Mouse (Mus musculus): ENCODE data around the gene Tnfrsf18. TPM values are rescaled to one million over a fixed set of nuclear protein-coding genes. Genes with fewer than 3 reads are reported as not detected.
A peak's percentile ranks its signal among the peaks of the same experiment; 100 is the strongest.

The Tnfrsf18 gene
- total RNA-seq, 2 experiments from 2014 or later = 0.56 TPM; not detected in 1

GRCm38 (mm10) chr4:156031593-156032391 is 5.8 kb downstream of the Tnfrsf18 start:
- DNase-seq = peak; percentile 76 to 80
- intact Hi-C loops (cut with DNase I) = loop anchor here (2.0 to 5.0 kb wide), 3 partner anchors 39 to 81 kb away; partner anchors contain the start of genes B3galt6, C1qtnf12 and Sdf4

DNA sequence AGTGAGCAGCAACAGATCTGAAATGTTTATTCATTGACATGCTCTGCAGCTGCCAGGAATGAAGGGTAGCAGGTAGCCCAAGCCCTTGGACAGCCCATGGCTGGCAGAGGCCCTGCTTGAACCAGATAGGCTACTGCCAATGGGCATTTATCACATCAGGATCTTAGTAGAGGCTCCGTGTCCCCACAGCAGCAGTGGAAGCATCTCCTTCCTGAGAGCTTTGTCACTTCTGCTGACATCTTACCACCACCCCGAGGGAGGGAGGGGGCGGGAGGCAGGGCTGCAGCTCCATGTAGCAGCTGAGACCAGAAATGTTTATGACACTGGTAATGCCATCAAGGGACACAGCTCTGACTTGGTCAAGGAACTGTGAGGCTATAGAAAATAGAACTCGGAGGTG is 6.9 kb downstream of the Tnfrsf18 start:
- intact Hi-C loops (cut with DNase I) = loop anchor here (2.0 to 5.0 kb wide), 3 partner anchors 40 to 79 kb away; partner anchors contain the start of genes B3galt6, C1qtnf12 and Sdf4
- no peak for DNase-seq

- intact Hi-C loops (cut with DNase I) = loop anchor here (2.0 to 5.0 kb wide), 3 partner anchors 41 to 79 kb away; partner anchors contain the start of genes B3galt6, C1qtnf12 and Sdf4
- DNase-seq = peak; percentile 46 to 69
Observed at GRCm38 (mm10) chr4:156033476-156034119, 7.6 kb downstream of the Tnfrsf18 start.

DNA sequence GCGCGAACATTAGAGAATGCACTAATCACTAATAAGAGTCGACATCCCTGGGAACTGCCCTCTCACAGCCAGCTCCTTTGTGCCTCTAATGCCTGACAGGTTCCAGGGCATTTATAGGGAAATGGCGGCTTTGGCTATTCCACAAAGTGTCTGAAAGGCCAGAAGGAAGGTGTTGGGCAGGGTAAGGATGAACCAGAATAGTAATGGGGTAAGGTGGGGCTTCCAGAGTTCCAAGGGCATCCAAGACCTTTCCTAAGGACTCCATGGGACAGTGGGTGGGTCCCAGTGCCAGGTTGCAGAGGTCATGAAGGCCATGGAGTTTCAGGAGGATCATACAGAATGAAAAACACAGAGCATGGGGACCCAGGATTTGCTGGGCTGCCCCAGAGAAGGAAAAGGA is 8.3 kb downstream of the Tnfrsf18 start:
- no peak for DNase-seq

DNA sequence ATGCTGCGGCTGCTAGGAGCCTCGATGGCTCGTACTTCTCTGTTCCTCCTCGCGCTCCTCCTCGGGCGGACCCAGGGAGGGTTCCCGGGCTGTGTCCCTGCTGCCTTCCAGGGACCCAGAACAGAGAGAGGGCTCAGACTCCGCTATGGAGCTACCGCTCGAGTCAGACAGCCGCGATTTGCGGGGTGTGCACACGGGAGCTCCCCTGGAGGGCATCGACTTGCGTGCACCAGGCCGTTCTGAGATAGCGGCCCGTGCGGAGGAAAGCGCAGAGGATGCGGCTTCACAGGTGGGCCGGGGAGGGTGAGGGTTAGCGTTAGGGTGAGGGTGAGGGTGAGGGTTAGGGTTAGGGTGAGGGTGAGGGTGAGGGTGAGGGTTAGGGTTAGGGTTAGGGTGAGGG is 8.9 kb downstream of the Tnfrsf18 start:
- intact Hi-C loops (cut with DNase I) = loop anchor here (5.0 kb wide), 2 partner anchors 73 to 77 kb away; partner anchors contain the start of gene C1qtnf12
- no peak for DNase-seq

More for the DNA sequence above, 8.3 kb downstream of the Tnfrsf18 start:
- intact Hi-C loops (cut with DNase I) = loop anchor here (5.0 kb wide), 2 partner anchors 72 to 78 kb away; partner anchors contain the start of gene C1qtnf12

DNA sequence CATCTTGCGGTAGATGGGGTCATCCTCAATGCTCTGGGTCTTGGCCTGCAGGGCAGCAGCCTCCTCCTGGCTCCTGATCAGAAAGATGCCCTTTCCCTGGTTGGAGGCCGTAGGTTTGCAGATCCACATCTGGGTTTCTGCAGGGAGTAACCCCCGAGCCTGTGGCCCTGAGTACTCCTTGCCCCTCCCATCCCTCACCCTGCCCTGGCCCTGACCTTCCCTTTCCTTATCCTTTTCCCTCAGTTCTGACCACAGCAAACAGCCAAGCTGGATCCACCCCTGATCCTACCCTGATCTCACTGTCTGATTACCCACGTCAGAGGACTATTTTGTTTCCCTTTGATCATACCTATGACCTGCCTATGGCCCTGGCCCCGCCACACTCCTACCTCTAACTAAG is 18.8 kb downstream of the Tnfrsf18 start:
- intact Hi-C loops (cut with DNase I) = no loop called here
- no peak for DNase-seq

GRCm38 (mm10) chr4:156049779-156050178 is 23.8 kb downstream of the Tnfrsf18 start:
- DNase-seq = no peak
- intact Hi-C loops (cut with DNase I) = no loop called here

- peak in 1 of 2 experiments; percentile 18 for DNase-seq
- intact Hi-C loops (cut with DNase I) = no loop called here
Observed at GRCm38 (mm10) chr4:156050391-156050980, 24.5 kb downstream of the Tnfrsf18 start.

DNA sequence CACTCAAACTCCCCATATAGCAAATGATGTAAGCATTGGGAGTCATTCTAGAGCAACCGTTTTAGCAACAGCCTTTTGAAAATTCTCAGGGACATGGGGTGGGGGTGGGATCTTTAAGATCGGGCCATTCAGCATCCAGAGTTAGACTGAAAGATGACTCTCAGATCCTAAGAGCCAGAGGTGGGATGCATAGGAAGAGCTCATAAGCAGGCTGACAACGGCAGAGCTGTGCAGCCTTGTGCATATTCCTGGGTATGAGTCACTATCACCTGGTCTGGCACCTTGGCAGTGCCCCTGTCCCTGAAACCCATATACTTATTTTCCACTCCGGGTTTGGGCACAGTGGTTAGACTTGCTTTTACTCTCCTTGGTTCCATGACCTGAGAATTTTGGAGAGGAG is 27.1 kb downstream of the Tnfrsf18 start:
- intact Hi-C loops (cut with DNase I) = no loop called here
- DNase-seq = no peak

DNA sequence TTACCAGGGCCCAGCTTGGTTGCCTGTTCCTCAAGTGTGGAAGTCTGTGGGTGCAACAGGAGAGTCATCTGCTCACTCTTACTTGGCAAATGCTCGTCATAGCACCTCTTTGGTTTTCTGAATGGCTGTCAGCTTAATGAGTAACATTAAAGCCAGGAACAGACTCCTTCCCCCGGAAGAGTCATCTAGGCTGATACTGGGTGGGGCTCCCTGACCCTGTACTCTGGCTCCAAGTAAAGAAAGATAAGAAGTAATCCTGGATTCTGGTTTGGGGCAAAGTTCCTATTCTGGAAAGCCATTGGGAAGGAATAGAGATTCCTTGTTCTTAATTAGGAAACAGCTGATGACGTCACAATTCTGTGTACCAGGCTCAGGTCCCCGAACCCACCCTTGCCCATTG is 28.2 kb downstream of the Tnfrsf18 start:
- intact Hi-C loops (cut with DNase I) = no loop called here
- no peak for DNase-seq

DNA sequence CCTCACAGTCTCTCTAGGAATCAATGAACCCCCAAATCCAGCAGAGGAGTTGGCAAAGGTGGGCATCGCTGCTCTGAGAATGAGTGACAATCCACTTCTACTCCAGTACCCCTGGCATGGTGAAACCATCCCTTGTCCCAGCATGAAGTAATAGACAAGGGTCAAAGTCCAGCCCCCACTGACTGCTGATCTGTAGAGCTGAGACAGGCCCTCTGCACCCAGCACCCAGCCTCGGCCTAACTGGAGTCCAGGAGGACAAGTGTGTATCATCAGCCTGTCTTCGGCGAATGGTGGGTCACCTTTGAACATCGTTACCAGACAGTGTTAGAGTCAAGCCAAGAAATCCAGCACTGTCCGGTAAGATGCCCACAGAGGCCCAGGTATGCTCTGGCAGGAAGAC is 28.6 kb downstream of the Tnfrsf18 start:
- DNase-seq = no peak
- intact Hi-C loops (cut with DNase I) = no loop called here

DNA sequence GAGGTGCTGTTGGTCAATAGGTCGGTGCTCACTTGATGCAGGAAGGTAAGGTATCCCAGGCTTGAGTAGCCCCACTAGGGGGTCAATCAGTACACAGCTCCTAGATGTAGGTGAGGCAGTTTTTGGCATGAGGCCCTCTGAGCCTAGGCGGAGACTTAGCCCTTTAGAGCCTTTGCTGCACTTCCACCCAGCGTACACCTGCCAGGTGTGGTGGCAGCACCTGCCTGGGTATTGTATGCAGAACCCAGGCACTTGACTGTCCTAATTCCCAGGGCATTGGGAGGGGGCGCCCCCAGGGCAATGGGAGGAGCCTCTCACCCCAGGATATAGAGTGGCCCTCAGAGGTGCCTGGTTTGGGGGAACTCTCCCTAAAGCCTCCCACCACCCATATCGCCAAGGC is 29.2 kb downstream of the Tnfrsf18 start:
- intact Hi-C loops (cut with DNase I) = no loop called here
- DNase-seq = no peak

- no peak for DNase-seq
- intact Hi-C loops (cut with DNase I) = no loop called here
Observed at GRCm38 (mm10) chr4:156057702-156058101, 31.7 kb downstream of the Tnfrsf18 start.

- intact Hi-C loops (cut with DNase I) = no loop called here
Observed at GRCm38 (mm10) chr4:156058826-156059225, 32.9 kb downstream of the Tnfrsf18 start.

GRCm38 (mm10) chr4:156059261-156059660 is 33.3 kb downstream of the Tnfrsf18 start, which contains the start of gene Ttll10:
Ttll10 (minus strand) TSS chr4:156059414.
- intact Hi-C loops (cut with DNase I) = no loop called here
- no peak for DNase-seq

More at GRCm38 (mm10) chr4:156058826-156059225, 32.9 kb downstream of the Tnfrsf18 start:
- DNase-seq = no peak

GRCm38 (mm10) chr4:156059713-156060112 is 33.7 kb downstream of the Tnfrsf18 start:
- no peak for DNase-seq
- intact Hi-C loops (cut with DNase I) = no loop called here

DNA sequence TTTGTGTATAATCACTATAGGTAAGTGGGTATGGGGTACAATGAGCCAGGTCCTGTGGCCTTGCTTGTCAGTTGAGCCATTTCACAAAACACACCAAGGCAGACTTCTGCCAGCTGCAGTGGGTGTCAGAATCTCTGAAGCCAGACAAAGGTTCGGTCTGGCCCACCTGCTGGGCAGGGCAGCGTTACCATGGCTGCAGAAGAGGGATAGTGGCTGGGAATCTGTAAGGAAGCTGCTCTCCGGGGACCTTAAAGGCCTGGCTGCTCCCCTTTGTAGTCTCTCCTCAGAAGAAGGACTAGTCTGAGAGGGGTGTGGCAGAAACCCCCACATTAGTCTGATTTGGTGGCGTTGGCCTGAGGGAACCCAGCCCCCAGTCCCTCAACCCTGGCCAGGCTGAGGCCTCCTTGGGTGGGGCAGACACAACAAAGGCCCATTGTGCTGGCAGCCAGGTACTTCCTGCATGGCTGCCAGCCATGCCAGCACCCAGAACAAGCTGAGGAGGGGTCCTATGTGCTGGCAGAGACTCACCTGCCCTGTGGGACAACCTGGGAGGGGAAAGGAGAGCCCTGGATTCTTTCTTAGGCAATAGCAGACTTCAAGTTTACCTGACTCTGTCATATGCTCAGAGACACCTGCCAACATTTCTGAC is 38.0 kb downstream of the Tnfrsf18 start:
- intact Hi-C loops (cut with DNase I) = no loop called here
- no peak for DNase-seq

- DNase-seq = peak in 1 of 2 experiments; percentile 15
- intact Hi-C loops (cut with DNase I) = no loop called here
Observed at GRCm38 (mm10) chr4:156064510-156064897, 38.5 kb downstream of the Tnfrsf18 start.

DNA sequence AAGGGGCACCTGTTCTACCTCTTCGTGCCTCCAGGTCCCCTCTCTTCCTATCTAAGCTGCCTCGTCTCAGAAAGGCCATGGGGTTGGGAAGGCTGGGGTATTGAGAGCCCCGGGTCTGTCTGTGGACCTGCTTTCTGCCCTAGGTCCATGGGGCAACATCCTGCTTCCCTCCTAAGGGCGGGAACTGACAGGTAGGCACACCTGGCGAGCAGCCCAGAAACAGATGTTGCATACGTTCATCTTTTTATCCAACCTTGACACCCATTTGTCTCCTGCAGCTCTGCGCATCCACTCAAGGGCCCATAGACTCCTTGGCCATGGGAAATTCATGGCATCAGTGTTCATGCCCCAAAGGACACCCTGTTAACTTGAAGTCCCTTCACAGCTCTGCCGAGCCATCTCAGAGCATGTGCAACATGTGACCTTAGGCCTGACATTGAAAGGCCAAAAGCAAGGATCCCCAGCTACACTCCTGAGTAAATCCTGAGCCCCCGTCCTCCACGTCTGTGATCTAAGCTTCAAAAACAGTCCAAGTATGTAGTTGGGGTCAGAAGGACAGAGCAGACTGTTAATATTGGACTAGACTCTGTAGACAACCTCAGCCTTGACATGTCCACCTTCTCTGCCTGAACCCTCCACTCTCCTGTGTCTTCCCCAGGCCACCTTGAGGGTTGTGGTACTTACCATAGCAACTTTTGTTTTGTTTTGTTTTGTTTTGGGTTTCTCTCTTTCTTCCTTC is 39.4 kb downstream of the Tnfrsf18 start:
- DNase-seq = no peak
- intact Hi-C loops (cut with DNase I) = no loop called here

Measured in heart, postnatal 14 days (tissue).